Mouse (Mus musculus) thymus, adult 2 months (tissue): Measurements from ENCODE around the gene Smim5. TPM values are rescaled to one million over a fixed set of nuclear protein-coding genes. Genes with fewer than 3 reads are reported as not detected.
A peak's percentile ranks its signal among the peaks of the same experiment; 100 is the strongest.

Experiments used
- DNase-seq: peaks from one replicate; pipeline ENCODE4 v3.0.0; 2021
- H3K27ac ChIP-seq: fragments of 200-500 bp; 2 replicates; pipeline ENCODE4 v1.5.1; 2012; ENCODE audit warnings: low read length, control low read depth; ENCODE audit not compliant: control insufficient read depth, insufficient read depth
- H3K27me3 ChIP-seq: fragments of 200-500 bp; 2 replicates; pipeline ENCODE4 v1.6.1; 2012; ENCODE audit warnings: mild to moderate bottlenecking, low read length, moderate library complexity, mixed read lengths; ENCODE audit not compliant: control insufficient read depth, insufficient read depth
- H3K36me3 ChIP-seq: fragments of 200-500 bp; 2 replicates; pipeline ENCODE4 v1.6.1; 2012; ENCODE audit warnings: mild to moderate bottlenecking, low read length, moderate library complexity; ENCODE audit not compliant: control insufficient read depth, insufficient read depth
- H3K4me1 ChIP-seq: fragments of 200-500 bp; replicated peaks from 2 replicates; pipeline ENCODE4 v1.6.1; 2012; ENCODE audit warnings: low read length; ENCODE audit not compliant: control insufficient read depth, insufficient read depth
- H3K4me3 ChIP-seq: fragments of 200-500 bp; 2 replicates; pipeline ENCODE4 v1.5.1; 2012; ENCODE audit warnings: mild to moderate bottlenecking, low read length, control low read depth, moderate library complexity; ENCODE audit not compliant: control insufficient read depth, insufficient read depth
- CTCF ChIP-seq: fragments of 200-500 bp; IDR thresholded peaks from 2 replicates; pipeline ENCODE4 v1.5.1; 2012; ENCODE audit warnings: mild to moderate bottlenecking, control low read depth, low read length, moderate library complexity, borderline replicate concordance; ENCODE audit not compliant: control insufficient read depth, poor library complexity, insufficient read depth; ENCODE audit errors: extremely low read depth
- POLR2A ChIP-seq: fragments of 200-500 bp; IDR thresholded peaks from 2 replicates; pipeline ENCODE4 v1.6.1; 2012; ENCODE audit warnings: mild to moderate bottlenecking, low read length, control low read depth, moderate library complexity; ENCODE audit not compliant: control insufficient read depth, poor library complexity, insufficient read depth; ENCODE audit errors: extremely low read depth
- WGBS: fragments of 180-500 bp; shearing (Covaris S2); methylation state at CpG from one replicate; pipeline ENCODE4 v1.1.7; 2018; 5-methylcytosine and 5-hydroxymethylcytosine counted together
- polyA plus RNA-seq: library from polyadenylated mRNA; depleted of rRNA; stranded (reverse); fragments of >200 nt; gene quantifications from 2 replicates; pipeline ENCODE4 v1.2.3, GENCODE M21; 2012

The Smim5 gene
- polyA plus RNA-seq, 1 experiment: 9.5 TPM

DNA sequence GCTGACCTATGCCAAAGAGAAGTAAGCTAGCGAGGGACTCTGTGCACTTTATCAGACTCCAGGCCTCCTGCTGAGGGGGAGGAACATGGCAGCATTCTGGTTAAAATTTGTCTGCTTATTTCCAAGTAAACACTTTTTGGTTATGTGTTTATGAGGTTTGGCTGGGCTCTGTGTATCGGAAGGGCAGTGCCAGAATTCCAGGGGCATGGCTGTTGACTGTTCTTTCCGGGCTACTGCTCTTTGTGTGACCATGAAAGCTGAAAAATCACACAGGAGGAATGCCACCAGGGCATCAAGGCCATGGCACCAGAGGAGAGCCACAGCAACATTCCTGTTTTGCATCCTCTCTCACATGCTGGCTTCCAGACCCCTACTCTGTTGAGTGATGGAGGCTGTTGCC lies 6.3 kb downstream of the Smim5 start:
- no peaks in the 10 kb centered on the region for H3K36me3 ChIP-seq
- no peak overlapping the region for H3K4me3 ChIP-seq
- TF ChIP-seq CTCF (no peak), POLR2A (no peak)
- no peak for DNase-seq
- H3K27me3 ChIP-seq: no peaks in the 10 kb centered on the region
- peaks cover 57% of the 10 kb centered on the region for H3K4me1 ChIP-seq
- WGBS: 94% methylated on average over 3 of the region's 3 CpGs
- H3K27ac ChIP-seq: 0 out of 2 replicates have a peak overlapping the region, but pooled peaks have one; percentile 6

DNA sequence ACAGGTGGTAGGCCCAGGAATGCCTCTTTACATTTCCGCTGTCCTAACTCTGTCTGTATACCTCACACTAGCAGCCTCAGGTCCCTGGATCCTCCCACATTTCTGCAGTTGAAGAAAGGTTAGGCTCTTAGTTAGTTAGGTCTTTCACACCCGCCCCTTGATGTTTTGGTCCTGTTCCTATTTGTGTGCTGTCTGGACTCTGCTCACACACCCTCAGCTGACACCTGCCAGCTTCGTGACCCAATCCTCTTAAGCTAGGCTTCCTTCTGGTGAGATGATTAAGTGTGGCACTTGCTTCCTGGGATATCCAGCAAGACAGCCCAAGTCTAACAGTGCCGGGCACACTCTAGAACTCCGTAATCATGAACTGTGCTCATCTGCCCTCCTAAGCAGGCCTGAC lies 6.8 kb downstream of the Smim5 start:
- Histone ChIP-seq H3K4me3 (no peak overlapping the region), H3K4me1 (peaks cover 57% of the 10 kb centered on the region), H3K36me3 (no peaks in the 10 kb centered on the region), H3K27me3 (no peaks in the 10 kb centered on the region), H3K27ac (no peak overlapping the region)
- TF ChIP-seq POLR2A (no peak), CTCF (no peak)
- DNase-seq: no peak
- 94% methylated on average over 5 of the region's 5 CpGs for WGBS

DNA sequence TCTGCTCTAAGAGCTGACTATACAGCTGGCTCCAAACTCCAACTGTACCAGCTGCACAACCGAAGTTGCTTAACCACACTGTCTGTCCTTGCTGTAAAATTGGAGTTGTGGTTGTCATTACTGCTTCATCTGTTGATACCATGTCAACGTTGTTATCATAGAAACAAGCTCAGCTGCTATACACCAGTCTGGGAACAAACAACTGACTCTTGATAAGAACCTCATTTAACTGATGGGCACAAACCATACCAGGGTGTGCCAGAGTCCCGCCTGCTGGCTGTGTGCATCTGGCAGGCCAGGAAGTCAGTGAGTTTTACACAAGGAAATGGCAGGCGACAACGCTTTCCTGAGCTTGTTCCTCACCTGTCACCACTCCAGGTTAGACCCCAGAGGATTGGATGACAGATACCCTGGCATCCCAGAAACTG lies 11.4 kb downstream of the Smim5 start:
- whole genome bisulfite sequencing: 6% methylated on average over 5 of the region's 5 CpGs
- Histone ChIP-seq H3K27me3 (no peaks in the 10 kb centered on the region), H3K4me1 (peaks cover 37% of the 10 kb centered on the region), H3K27ac (peak overlapping the region; percentile 79), H3K4me3 (no peak overlapping the region), H3K36me3 (no peaks in the 10 kb centered on the region)
- TF ChIP-seq CTCF: no peak
- TF ChIP-seq POLR2A: no peak
- peak; percentile 49 for DNase-seq

DNA sequence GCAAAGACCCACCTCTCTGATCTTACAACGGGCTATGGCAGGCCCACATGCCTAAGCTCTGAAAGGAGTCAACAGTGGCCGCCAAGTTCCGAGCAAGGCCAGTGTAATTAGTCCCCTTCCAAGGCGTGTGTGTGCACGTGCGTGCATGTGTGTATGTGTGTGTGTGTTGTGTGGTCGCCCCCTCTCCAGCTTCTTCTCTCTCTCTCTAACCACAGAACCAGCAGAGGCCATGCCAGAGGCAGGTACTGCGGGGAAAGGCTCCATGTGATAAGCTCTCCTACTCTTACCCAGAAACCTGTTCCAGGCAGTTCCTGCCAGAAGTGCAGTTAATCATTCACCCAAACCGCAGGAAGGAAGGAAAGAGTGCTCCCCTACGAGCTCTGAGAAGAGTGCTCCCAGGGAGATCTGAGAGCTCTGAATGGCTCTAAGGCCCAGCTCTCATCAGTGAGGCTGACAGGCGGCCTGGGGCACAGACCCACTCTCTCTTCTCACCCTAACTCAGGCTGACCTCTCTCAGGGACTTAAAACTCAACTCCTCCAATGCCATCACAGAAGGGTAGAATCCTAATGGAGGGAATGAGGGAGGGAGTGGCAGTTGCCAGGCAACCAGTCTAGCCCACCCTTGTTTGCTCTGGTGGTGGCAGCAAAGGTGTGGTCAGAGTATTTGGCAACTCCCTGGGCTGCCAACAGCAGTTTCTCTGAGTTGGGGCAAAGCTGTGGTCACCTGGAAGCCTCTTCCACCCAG lies 12.0 kb downstream of the Smim5 start, which contains the start of gene Smim6:
Gene Smim6 (plus strand): TSS at position 386 of the 745 bp plus-strand sequence.
- DNase-seq: no peak
- H3K4me1 ChIP-seq: peaks cover 34% of the 10 kb centered on the region

DNA sequence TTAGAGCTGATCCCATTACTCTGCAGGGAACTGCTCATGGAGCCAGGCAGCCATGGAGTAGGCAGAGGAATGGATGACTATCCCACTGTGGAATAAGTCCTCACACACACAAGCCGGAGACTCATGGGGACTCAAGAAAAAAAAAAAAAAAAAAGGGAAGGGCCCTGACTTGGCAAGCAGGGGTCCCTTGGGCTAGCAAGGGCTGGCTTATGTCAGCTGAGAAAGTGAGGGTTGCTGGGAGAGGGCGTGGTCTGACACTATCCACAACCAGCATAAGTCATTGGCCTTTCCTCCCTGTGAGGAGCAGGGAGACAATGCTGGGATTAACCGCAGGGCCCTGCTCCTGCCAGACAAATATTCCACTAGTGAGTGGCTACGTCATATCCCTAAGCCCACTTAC lies 16.8 kb downstream of the Smim5 start:
- H3K4me1 ChIP-seq: peaks cover 25% of the 10 kb centered on the region
- no peak overlapping the region for H3K4me3 ChIP-seq
- no peaks in the 10 kb centered on the region for H3K36me3 ChIP-seq
- WGBS: 96% methylated on average over 4 of the region's 4 CpGs
- TF ChIP-seq POLR2A (no peak), CTCF (no peak)
- H3K27me3 ChIP-seq: no peaks in the 10 kb centered on the region
- DNase-seq: no peak
- no peak overlapping the region for H3K27ac ChIP-seq

More for the DNA sequence above, 12.0 kb downstream of the Smim5 start, which contains the start of gene Smim6:
- TF ChIP-seq POLR2A: 0 out of 2 replicates have a peak, but pooled peaks have one; percentile 25
- TF ChIP-seq CTCF: no peak
- no peak within 1 kb of the TSS for H3K4me3 ChIP-seq
- H3K27ac ChIP-seq: peak within 1 kb of the TSS; percentile 79
- WGBS: 8% methylated on average over 11 of the region's 11 CpGs
- H3K36me3 ChIP-seq: no peaks in the 10 kb centered on the region
- no peaks in the 10 kb centered on the region for H3K27me3 ChIP-seq

DNA sequence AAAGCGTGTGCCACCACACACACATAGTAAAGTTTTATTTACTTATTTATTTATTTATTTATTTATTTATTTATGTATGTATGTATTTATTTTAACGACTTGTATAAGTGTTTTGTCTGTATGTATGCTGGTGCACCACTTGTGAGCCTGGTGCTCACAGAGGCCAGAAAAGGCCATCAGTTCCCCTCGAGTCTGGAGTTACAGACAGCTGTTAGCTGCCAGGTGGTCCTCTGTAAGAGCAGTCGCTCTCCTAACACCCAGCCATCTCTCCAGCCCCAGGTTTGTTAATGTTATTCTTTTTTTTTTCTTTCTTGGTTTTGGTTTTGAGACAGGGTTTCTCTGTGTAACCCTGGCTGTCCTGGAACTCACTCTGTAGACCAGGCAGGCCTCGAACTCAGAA lies 18.9 kb downstream of the Smim5 start:
- peaks cover 10% of the 10 kb centered on the region for H3K4me1 ChIP-seq
- no peaks in the 10 kb centered on the region for H3K27me3 ChIP-seq
- WGBS: 79% methylated on average over 5 of the region's 5 CpGs
- TF ChIP-seq CTCF (no peak), POLR2A (no peak)
- H3K36me3 ChIP-seq: 0 out of 2 replicates have a peak, but pooled peaks cover 4% of the 10 kb centered on the region
- H3K27ac ChIP-seq: no peak overlapping the region
- no peak overlapping the region for H3K4me3 ChIP-seq
- DNase-seq: no peak
